Mouse (Mus musculus): ENCODE data around the gene Nostrin. TPM values are rescaled to one million over a fixed set of nuclear protein-coding genes. Genes with fewer than 3 reads are reported as not detected.

The Nostrin gene
- polyA plus RNA-seq (2015; fragmentation: Nextera tagmentation; extraction: Ambion mirVana), result 4.2 and 5.9 TPM in 2 replicates

GRCm38 (mm10) chr2:69135661-69136576 lies at the start of gene Nostrin:
TSS of gene Nostrin (plus strand) at chr2:69135800.

GRCm38 (mm10) chr2:69205791-69206351 lies 70.3 kb downstream of the Nostrin start, which contains the start of gene Spc25:
TSS of gene Spc25 (minus strand) at chr2:69206194.

GRCm38 (mm10) chr2:69210773-69211172 lies 75.2 kb downstream of the Nostrin start, which contains the start of gene G6pc2:
TSS of gene G6pc2 (plus strand) at chr2:69211073.

Other genes starting within 250 kb of the Nostrin start
- 54.1 and 56.8 TPM in 2 replicates for gene Spc25, start 70.4 kb downstream of the Nostrin start, polyA plus RNA-seq (2015; fragmentation: Nextera tagmentation; extraction: Ambion mirVana)
- 0.10 TPM in 1 of 2 replicates, not detected in the other for gene G6pc2, start 75.3 kb downstream of the Nostrin start, polyA plus RNA-seq (2015; fragmentation: Nextera tagmentation; extraction: Ambion mirVana)
- 1.2 and 2.3 TPM in 2 replicates for gene Abcb11, start 206.8 kb downstream of the Nostrin start, polyA plus RNA-seq (2015; fragmentation: Nextera tagmentation; extraction: Ambion mirVana)
- 0.08 and 0.16 TPM in 2 replicates for gene Dhrs9, start 244.6 kb downstream of the Nostrin start, polyA plus RNA-seq (2015; fragmentation: Nextera tagmentation; extraction: Ambion mirVana)

All from adrenal gland, postnatal 0 days (tissue).